Mouse (Mus musculus): Measurements from ENCODE around the gene Lrch4. TPM values are rescaled to one million over a fixed set of nuclear protein-coding genes. Genes with fewer than 3 reads are reported as not detected.

Gene Lrch4
- polyA plus RNA-seq, 2 experiments = 13.9 to 21.7 TPM

- H3K9me3 ChIP-seq (ENCODE audit: control insufficient read depth, low read length) = no peaks in the 10 kb centered on the region
- peak overlapping the region; percentile 99 for H3K27ac ChIP-seq
- H3K4me3 ChIP-seq (ENCODE audit: insufficient read depth in 1 of 2, low read depth in 2 of 2, low read length in 2 of 2) = peak overlapping the region in 1 of 2 experiments; percentile 41; a peak in 2 of 4 replicates
- peak overlapping the region; percentile 76 for H3K9ac ChIP-seq (replicated peaks)
- DNase-seq (ENCODE audit: low read depth in 3 of 3, low spot score in 3 of 3) (no peak), ATAC-seq (ENCODE audit: insufficient read depth) (no peak)
- 35% methylated on average over 3 of the region's 3 CpGs for WGBS (ENCODE audit: insufficient replicate concordance)
- TF ChIP-seq EP300 (IDR thresholded peaks at IDR 0.05; ENCODE audit: low read depth) (no peak), CTCF (IDR thresholded peaks at IDR 0.05; ENCODE audit: low read depth) (no peak)
- peaks cover 9% of the 10 kb centered on the region for H3K36me3 ChIP-seq (replicated peaks; ENCODE audit: control insufficient read depth, insufficient read depth, low read depth)
- H3K27me3 ChIP-seq (ENCODE audit: control insufficient read depth, insufficient read depth, low read length) = no peaks in the 10 kb centered on the region
- H3K4me1 ChIP-seq (replicated peaks; ENCODE audit: control insufficient read depth in 2 of 2, insufficient read depth in 2 of 2, low read length in 1 of 2) = peaks cover 39 to 43% of the 10 kb centered on the region in 2 experiments
- H3K4me2 ChIP-seq (ENCODE audit: low read depth) = peak overlapping the region; percentile 70
Observed at GRCm38 (mm10) chr5:137685653-137686052, 56.7 kb downstream of the Lrch4 start.

- H3K9me3 ChIP-seq (ENCODE audit: control insufficient read depth, low read length) = no peaks in the 10 kb centered on the region
- H3K4me1 ChIP-seq (replicated peaks; ENCODE audit: control insufficient read depth in 2 of 2, insufficient read depth in 2 of 2, low read length in 1 of 2) = peaks cover 36 to 43% of the 10 kb centered on the region in 2 experiments
- ATAC-seq (ENCODE audit: insufficient read depth) = peak; percentile 83
- 13% methylated on average over 6 of the region's 6 CpGs for WGBS (ENCODE audit: insufficient replicate concordance)
- peaks cover 5% of the 10 kb centered on the region for H3K36me3 ChIP-seq (replicated peaks; ENCODE audit: control insufficient read depth, insufficient read depth, low read depth)
- peak; percentile 96 to 97 (median 97) for DNase-seq (ENCODE audit: low read depth in 3 of 3, low spot score in 3 of 3)
- peak overlapping the region; percentile 32 to 41 for H3K4me3 ChIP-seq (ENCODE audit: insufficient read depth in 1 of 2, low read depth in 2 of 2, low read length in 2 of 2)
- TF ChIP-seq CTCF (IDR thresholded peaks at IDR 0.05; ENCODE audit: low read depth) = peak; percentile 70
- peak; percentile 96 for TF ChIP-seq EP300 (IDR thresholded peaks at IDR 0.05; ENCODE audit: low read depth)
- H3K27ac ChIP-seq = peak overlapping the region; percentile 99
- H3K4me2 ChIP-seq (ENCODE audit: low read depth) = peak overlapping the region; percentile 70
- peak overlapping the region; percentile 78 for H3K9ac ChIP-seq (replicated peaks)
- H3K27me3 ChIP-seq (ENCODE audit: control insufficient read depth, insufficient read depth, low read length) = no peaks in the 10 kb centered on the region
Observed at GRCm38 (mm10) chr5:137686127-137686790, 57.3 kb downstream of the Lrch4 start.

DNA sequence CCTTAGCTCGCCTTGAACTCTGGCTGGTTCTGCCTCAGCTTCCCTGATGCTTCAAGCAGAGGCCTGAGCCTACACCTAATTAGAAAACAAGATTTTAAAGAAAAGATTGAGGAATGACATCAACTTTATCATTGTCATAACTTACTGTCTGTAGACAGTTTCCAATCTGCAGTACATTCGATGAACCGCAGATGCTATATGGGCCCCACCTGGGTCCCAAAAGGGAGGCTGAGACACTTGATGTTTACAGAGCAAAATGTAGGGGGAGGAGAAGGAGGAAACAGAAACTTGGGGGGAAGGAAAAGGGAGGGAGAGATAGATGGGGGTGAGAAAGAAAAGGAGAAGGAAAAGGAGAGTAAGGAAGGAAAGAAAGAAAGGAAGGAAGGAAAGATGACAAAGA lies 61.1 kb downstream of the Lrch4 start:
- Histone ChIP-seq H3K27me3 (ENCODE audit: control insufficient read depth, insufficient read depth, low read length) (no peaks in the 10 kb centered on the region), H3K36me3 (replicated peaks; ENCODE audit: control insufficient read depth, insufficient read depth, low read depth) (no peaks in the 10 kb centered on the region)

GRCm38 (mm10) chr5:137690531-137690930 lies 61.6 kb downstream of the Lrch4 start:
- Histone ChIP-seq H3K4me1 (replicated peaks; ENCODE audit: control insufficient read depth in 2 of 2, insufficient read depth in 2 of 2, low read length in 1 of 2) (peaks cover 20 to 28% of the 10 kb centered on the region in 2 experiments), H3K4me3 (ENCODE audit: insufficient read depth in 1 of 2, low read depth in 2 of 2, low read length in 2 of 2) (no peak overlapping the region), H3K27me3 (ENCODE audit: control insufficient read depth, insufficient read depth, low read length) (no peaks in the 10 kb centered on the region), H3K9me3 (ENCODE audit: control insufficient read depth, low read length) (no peaks in the 10 kb centered on the region), H3K9ac (replicated peaks) (no peak overlapping the region), H3K36me3 (replicated peaks; ENCODE audit: control insufficient read depth, insufficient read depth, low read depth) (no peaks in the 10 kb centered on the region), H3K27ac (no peak overlapping the region), H3K4me2 (ENCODE audit: low read depth) (no peak overlapping the region)
- ATAC-seq (ENCODE audit: insufficient read depth) (no peak), DNase-seq (ENCODE audit: low read depth in 3 of 3, low spot score in 3 of 3) (no peak)
- 69% methylated on average over 9 of the region's 9 CpGs for WGBS (ENCODE audit: insufficient replicate concordance)
- TF ChIP-seq EP300 (IDR thresholded peaks at IDR 0.05; ENCODE audit: low read depth) (no peak), CTCF (IDR thresholded peaks at IDR 0.05; ENCODE audit: low read depth) (no peak)

More for the DNA sequence above, 61.1 kb downstream of the Lrch4 start:
- H3K4me1 ChIP-seq (replicated peaks; ENCODE audit: control insufficient read depth in 2 of 2, insufficient read depth in 2 of 2, low read length in 1 of 2) = peaks cover 26 to 33% of the 10 kb centered on the region in 2 experiments
- H3K9me3 ChIP-seq (ENCODE audit: control insufficient read depth, low read length) = no peaks in the 10 kb centered on the region
- ATAC-seq (ENCODE audit: insufficient read depth) (no peak), DNase-seq (ENCODE audit: low read depth in 3 of 3, low spot score in 3 of 3) (no peak)
- H3K4me3 ChIP-seq (ENCODE audit: insufficient read depth in 1 of 2, low read depth in 2 of 2, low read length in 2 of 2) = no peak overlapping the region
- TF ChIP-seq EP300 (IDR thresholded peaks at IDR 0.05; ENCODE audit: low read depth) (no peak), CTCF (IDR thresholded peaks at IDR 0.05; ENCODE audit: low read depth) (no peak)
- no peak overlapping the region for H3K9ac ChIP-seq (replicated peaks)
- 82% methylated on average over 3 of the region's 3 CpGs for WGBS (ENCODE audit: insufficient replicate concordance)
- no peak overlapping the region for H3K4me2 ChIP-seq (ENCODE audit: low read depth)
- H3K27ac ChIP-seq = peak overlapping the region; percentile 18

Other genes starting within 250 kb of the Lrch4 start
- gene Zan, start 152.1 kb upstream of the Lrch4 start, polyA plus RNA-seq (2012; rRNA removed) = 0.19 and 0.22 TPM in 2 replicates
- gene Zan, start 152.1 kb upstream of the Lrch4 start, polyA plus RNA-seq (2014; fragmentation: Nextera tagmentation; extraction: Ambion mirVana) = 0.06 and 0.13 TPM in 2 replicates
- 25.3 and 29.2 TPM in 2 replicates for gene Pop7, start 126.6 kb upstream of the Lrch4 start, polyA plus RNA-seq (2012; rRNA removed)
- 34.6 and 36.5 TPM in 2 replicates for gene Pop7, start 126.6 kb upstream of the Lrch4 start, polyA plus RNA-seq (2014; fragmentation: Nextera tagmentation; extraction: Ambion mirVana)
- 4.6 and 5.7 TPM in 2 replicates for gene Gigyf1, start 110.6 kb upstream of the Lrch4 start, polyA plus RNA-seq (2012; rRNA removed)
- gene Gigyf1, start 110.6 kb upstream of the Lrch4 start, polyA plus RNA-seq (2014; fragmentation: Nextera tagmentation; extraction: Ambion mirVana) = 2.1 and 2.8 TPM in 2 replicates
- 0.40 and 0.47 TPM in 2 replicates for gene Epo, start 95.9 kb upstream of the Lrch4 start, polyA plus RNA-seq (2012; rRNA removed)
- gene Epo, start 95.9 kb upstream of the Lrch4 start, polyA plus RNA-seq (2014; fragmentation: Nextera tagmentation; extraction: Ambion mirVana) = 0.62 and 0.85 TPM in 2 replicates
- 211 and 215 TPM in 2 replicates for gene Gnb2, start 95.6 kb upstream of the Lrch4 start, polyA plus RNA-seq (2012; rRNA removed)
- 151 and 157 TPM in 2 replicates for gene Gnb2, start 95.6 kb upstream of the Lrch4 start, polyA plus RNA-seq (2014; fragmentation: Nextera tagmentation; extraction: Ambion mirVana)
- gene Actl6b, start 75.6 kb upstream of the Lrch4 start, polyA plus RNA-seq (2012; rRNA removed) = 0.15 TPM in 1 of 2 replicates, not detected in the other
- gene Actl6b, start 75.6 kb upstream of the Lrch4 start, polyA plus RNA-seq (2014; fragmentation: Nextera tagmentation; extraction: Ambion mirVana) = not detected in 2 replicates
- gene Tfr2, start 59.3 kb upstream of the Lrch4 start, polyA plus RNA-seq (2012; rRNA removed) = 45.7 and 49.5 TPM in 2 replicates
- gene Tfr2, start 59.3 kb upstream of the Lrch4 start, polyA plus RNA-seq (2014; fragmentation: Nextera tagmentation; extraction: Ambion mirVana) = 37.6 and 41.1 TPM in 2 replicates
- gene Mospd3, start 28.1 kb upstream of the Lrch4 start, polyA plus RNA-seq (2012; rRNA removed) = 34.9 and 45.5 TPM in 2 replicates
- gene Mospd3, start 28.1 kb upstream of the Lrch4 start, polyA plus RNA-seq (2014; fragmentation: Nextera tagmentation; extraction: Ambion mirVana) = 33.8 and 38.4 TPM in 2 replicates
- 11.7 and 12.2 TPM in 2 replicates for gene Pcolce, start 15.3 kb upstream of the Lrch4 start, polyA plus RNA-seq (2012; rRNA removed)
- gene Pcolce, start 15.3 kb upstream of the Lrch4 start, polyA plus RNA-seq (2014; fragmentation: Nextera tagmentation; extraction: Ambion mirVana) = 11.6 and 12.8 TPM in 2 replicates
- gene Fbxo24, start 119 bp upstream of the Lrch4 start, polyA plus RNA-seq (2012; rRNA removed) = 0.02 and 0.04 TPM in 2 replicates
- gene Fbxo24, start 119 bp upstream of the Lrch4 start, polyA plus RNA-seq (2014; fragmentation: Nextera tagmentation; extraction: Ambion mirVana) = 0.05 TPM in 1 of 2 replicates, not detected in the other
- gene Gm20605, start 54 bp downstream of the Lrch4 start, polyA plus RNA-seq (2012; rRNA removed) = 5.5 and 6.0 TPM in 2 replicates
- gene Gm20605, start 54 bp downstream of the Lrch4 start, polyA plus RNA-seq (2014; fragmentation: Nextera tagmentation; extraction: Ambion mirVana) = 3.2 and 3.9 TPM in 2 replicates
- 12.7 and 13.7 TPM in 2 replicates for gene Sap25, start 12.2 kb downstream of the Lrch4 start, polyA plus RNA-seq (2012; rRNA removed)
- 2.3 and 2.9 TPM in 2 replicates for gene Sap25, start 12.2 kb downstream of the Lrch4 start, polyA plus RNA-seq (2014; fragmentation: Nextera tagmentation; extraction: Ambion mirVana)
- 0.02 TPM in 2 replicates for gene Irs3, start 16.6 kb downstream of the Lrch4 start, polyA plus RNA-seq (2012; rRNA removed)
- gene Irs3, start 16.6 kb downstream of the Lrch4 start, polyA plus RNA-seq (2014; fragmentation: Nextera tagmentation; extraction: Ambion mirVana) = not detected in 2 replicates
- 22.4 and 24.6 TPM in 2 replicates for gene Agfg2, start 55.6 kb downstream of the Lrch4 start, polyA plus RNA-seq (2012; rRNA removed)
- gene Agfg2, start 55.6 kb downstream of the Lrch4 start, polyA plus RNA-seq (2014; fragmentation: Nextera tagmentation; extraction: Ambion mirVana) = 20.5 and 24.7 TPM in 2 replicates
- gene Nyap1, start 112.5 kb downstream of the Lrch4 start, polyA plus RNA-seq (2012; rRNA removed) = 0.96 and 1.2 TPM in 2 replicates
- 0.03 and 0.05 TPM in 2 replicates for gene Nyap1, start 112.5 kb downstream of the Lrch4 start, polyA plus RNA-seq (2014; fragmentation: Nextera tagmentation; extraction: Ambion mirVana)
- 23.0 and 26.8 TPM in 2 replicates for gene Tsc22d4, start 116.6 kb downstream of the Lrch4 start, polyA plus RNA-seq (2012; rRNA removed)
- 49.7 and 62.2 TPM in 2 replicates for gene Tsc22d4, start 116.6 kb downstream of the Lrch4 start, polyA plus RNA-seq (2014; fragmentation: Nextera tagmentation; extraction: Ambion mirVana)
- 22.8 and 23.1 TPM in 2 replicates for gene Ppp1r35, start 149.7 kb downstream of the Lrch4 start, polyA plus RNA-seq (2012; rRNA removed)
- gene Ppp1r35, start 149.7 kb downstream of the Lrch4 start, polyA plus RNA-seq (2014; fragmentation: Nextera tagmentation; extraction: Ambion mirVana) = 25.5 and 27.0 TPM in 2 replicates
- gene Mepce, start 158.5 kb downstream of the Lrch4 start, polyA plus RNA-seq (2012; rRNA removed) = 12.2 and 13.3 TPM in 2 replicates
- 5.1 and 6.4 TPM in 2 replicates for gene Mepce, start 158.5 kb downstream of the Lrch4 start, polyA plus RNA-seq (2014; fragmentation: Nextera tagmentation; extraction: Ambion mirVana)
- gene Zcwpw1, start 158.7 kb downstream of the Lrch4 start, polyA plus RNA-seq (2012; rRNA removed) = 2.2 and 3.1 TPM in 2 replicates
- gene Zcwpw1, start 158.7 kb downstream of the Lrch4 start, polyA plus RNA-seq (2014; fragmentation: Nextera tagmentation; extraction: Ambion mirVana) = 2.1 and 2.4 TPM in 2 replicates
- gene Pilra, start 207.2 kb downstream of the Lrch4 start, polyA plus RNA-seq (2012; rRNA removed) = 1.5 and 1.7 TPM in 2 replicates
- 2.0 and 2.2 TPM in 2 replicates for gene Pilra, start 207.2 kb downstream of the Lrch4 start, polyA plus RNA-seq (2014; fragmentation: Nextera tagmentation; extraction: Ambion mirVana)
- gene Pilrb1, start 229.0 kb downstream of the Lrch4 start, polyA plus RNA-seq (2012; rRNA removed) = 2.2 and 3.0 TPM in 2 replicates
- 3.1 and 3.8 TPM in 2 replicates for gene Pilrb1, start 229.0 kb downstream of the Lrch4 start, polyA plus RNA-seq (2014; fragmentation: Nextera tagmentation; extraction: Ambion mirVana)
- 1.3 and 2.0 TPM in 2 replicates for gene Pilrb2, start 242.7 kb downstream of the Lrch4 start, polyA plus RNA-seq (2012; rRNA removed)
- 2.7 and 3.5 TPM in 2 replicates for gene Pilrb2, start 242.7 kb downstream of the Lrch4 start, polyA plus RNA-seq (2014; fragmentation: Nextera tagmentation; extraction: Ambion mirVana)